Mouse (Mus musculus) ES-E14 (cell line): ENCODE measurements around the gene Tspyl4.

Source experiments
- HCFC1 ChIP-seq: IDR thresholded peaks from 2 replicates; pipeline ENCODE4 v1.6.1; 2012; ENCODE audit warnings: low read length, inconsistent platforms, borderline replicate concordance; ENCODE audit not compliant: insufficient read depth
- MAFK ChIP-seq: IDR thresholded peaks from 2 replicates; pipeline ENCODE4 v1.6.1; 2014; ENCODE audit warnings: mild to moderate bottlenecking, low read depth, low read length, inconsistent platforms; ENCODE audit not compliant: insufficient read depth
- ZNF384 ChIP-seq: IDR thresholded peaks from 2 replicates; pipeline ENCODE4 v1.6.1; 2012; ENCODE audit warnings: low read depth, low read length, inconsistent platforms

DNA sequence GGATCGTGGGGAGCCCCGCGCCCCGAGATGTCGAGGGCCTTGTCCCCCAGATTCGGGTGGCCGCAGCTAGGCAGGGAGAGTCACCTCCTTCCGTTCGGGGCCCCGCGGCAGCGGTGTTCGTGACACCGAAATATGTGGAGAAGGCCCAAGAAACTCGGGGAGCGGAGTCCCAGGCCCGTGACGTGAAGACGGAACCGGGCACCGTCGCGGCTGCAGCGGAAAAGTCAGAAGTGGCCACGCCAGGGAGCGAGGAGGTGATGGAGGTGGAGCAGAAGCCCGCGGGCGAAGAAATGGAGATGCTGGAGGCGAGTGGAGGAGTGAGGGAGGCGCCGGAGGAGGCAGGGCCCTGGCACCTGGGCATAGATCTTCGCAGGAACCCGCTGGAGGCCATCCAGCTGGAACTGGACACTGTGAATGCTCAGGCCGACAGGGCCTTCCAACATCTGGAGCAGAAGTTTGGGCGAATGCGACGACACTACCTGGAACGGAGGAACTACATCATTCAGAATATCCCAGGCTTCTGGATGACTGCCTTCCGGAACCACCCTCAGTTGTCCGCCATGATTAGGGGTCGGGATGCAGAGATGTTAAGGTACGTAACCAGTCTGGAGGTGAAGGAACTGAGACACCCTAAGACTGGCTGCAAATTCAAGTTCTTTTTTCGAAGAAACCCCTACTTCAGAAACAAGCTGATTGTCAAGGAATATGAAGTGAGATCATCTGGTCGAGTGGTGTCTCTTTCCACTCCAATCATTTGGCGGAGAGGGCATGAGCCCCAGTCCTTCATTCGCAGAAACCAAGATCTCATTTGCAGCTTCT is 14.6 kb upstream of the Tspyl4 start:
- no peak for TF ChIP-seq ZNF384
- TF ChIP-seq HCFC1, result no peak
- TF ChIP-seq MAFK, result no peak
